In the genomic region with DNA sequence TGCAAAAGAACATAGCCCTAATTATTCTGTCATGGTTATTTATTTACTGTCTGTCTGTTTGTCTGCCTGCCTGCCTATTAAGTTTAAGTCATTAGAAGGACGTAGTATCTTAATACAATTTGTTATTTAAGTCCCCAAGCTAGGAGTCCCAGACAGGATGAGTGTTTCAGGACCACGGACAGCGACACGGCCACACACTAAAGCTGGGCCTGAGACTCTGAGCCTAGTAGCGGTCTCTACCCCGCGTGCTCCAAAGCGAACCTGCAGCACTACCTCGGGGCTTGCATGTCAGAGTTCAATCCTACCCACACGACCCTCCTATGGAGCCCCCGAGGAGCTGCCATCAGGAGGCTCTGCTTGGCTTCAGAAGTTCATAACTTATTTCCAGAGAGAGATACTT, we compare ENCODE assay signal across 8 mouse cellular contexts. TPM values are rescaled to one million over a fixed set of nuclear protein-coding genes. Genes with fewer than 3 reads are reported as not detected.
A peak's percentile ranks its signal among the peaks of the same experiment; 100 is the strongest.
DNase-seq lines count a peak whose midpoint lies in the region; ATAC-seq and TF ChIP-seq lines count a peak whose summit lies in the region.

No protein-coding gene starts in this region.

- 4% methylated on average over 11 of the region's 11 CpGs for WGBS in forebrain, embryonic 11.5 days
- WGBS in forebrain, postnatal 0 days: 4% methylated on average over 11 of the region's 11 CpGs
- WGBS in embryonic facial prominence, embryonic 10.5 days: 5% methylated on average over 11 of the region's 11 CpGs

- H3K9ac ChIP-seq in forebrain, embryonic 11.5 days (ENCODE audit: low read length): no peak overlapping the region
- no peak overlapping the region for H3K9ac ChIP-seq in forebrain, postnatal 0 days
- H3K9ac ChIP-seq in ES-E14 (ENCODE audit: insufficient read depth, low read depth, low read length, poor library complexity, severe bottlenecking): no peak overlapping the region

- H3K36me3 ChIP-seq in forebrain, embryonic 11.5 days (ENCODE audit: control insufficient read depth, insufficient read depth, low read length): no peaks in the 10 kb centered on the region
- H3K36me3 ChIP-seq in forebrain, postnatal 0 days (ENCODE audit: insufficient read depth): no peaks in the 10 kb centered on the region
- H3K36me3 ChIP-seq in ES-E14 (ENCODE audit: control insufficient read depth, insufficient read depth, low read length, poor library complexity, severe bottlenecking): no peaks in the 10 kb centered on the region
- no peaks in the 10 kb centered on the region for H3K36me3 ChIP-seq in embryonic facial prominence, embryonic 10.5 days (replicated peaks)

- H3K27me3 ChIP-seq in forebrain, embryonic 11.5 days (ENCODE audit: control insufficient read depth, insufficient read depth, low read length): peaks cover 4% of the 10 kb centered on the region; the same call in 1 of the 2 replicates
- no peaks in the 10 kb centered on the region for H3K27me3 ChIP-seq in forebrain, postnatal 0 days (ENCODE audit: insufficient read depth, low read length)
- peaks cover 26% of the 10 kb centered on the region for H3K27me3 ChIP-seq in embryonic facial prominence, embryonic 10.5 days (replicated peaks; ENCODE audit: low read depth, poor library complexity, severe bottlenecking)

- DNase-seq in forebrain, embryonic 11.5 days (ENCODE audit: low spot score): peak; percentile 91
- no peak for DNase-seq in forebrain, postnatal 0 days
- peak; percentile 87 for DNase-seq in ES-E14 (ENCODE audit: low read depth, low spot score)
- peak; percentile 89 for DNase-seq in embryonic facial prominence, embryonic 10.5 days (ENCODE audit: low spot score)
- peak; percentile 93 to 95 for DNase-seq in kidney, postnatal 4 days
- DNase-seq in thymus, postnatal 0 days (ENCODE audit: low spot score): peak; percentile 78
- DNase-seq in left cerebral cortex, adult 9 months (ENCODE audit: low spot score in 2 of 2): no peak

- H3K9me3 ChIP-seq in forebrain, embryonic 11.5 days (ENCODE audit: control insufficient read depth, low read length): no peaks in the 10 kb centered on the region
- H3K9me3 ChIP-seq in forebrain, postnatal 0 days (ENCODE audit: low read length): no peaks in the 10 kb centered on the region
- no peaks in the 10 kb centered on the region for H3K9me3 ChIP-seq in ES-E14 (ENCODE audit: control insufficient read depth, insufficient read depth, low read depth, low read length)
- no peaks in the 10 kb centered on the region for H3K9me3 ChIP-seq in embryonic facial prominence, embryonic 10.5 days

- 0 out of 2 replicates have a peak, but pooled peaks cover 1% of the 10 kb centered on the region for H3K4me1 ChIP-seq in forebrain, embryonic 11.5 days (replicated peaks; ENCODE audit: control insufficient read depth, insufficient read depth, low read length)
- peaks cover under 1% of the 10 kb centered on the region; the same call in 1 of the 2 replicates for H3K4me1 ChIP-seq in forebrain, postnatal 0 days (ENCODE audit: insufficient read depth)
- peaks cover 0 to 9% of the 10 kb centered on the region in 2 experiments; a peak in 2 of 4 replicates for H3K4me1 ChIP-seq in ES-E14 (ENCODE audit: control insufficient read depth in 2 of 2, insufficient read depth in 2 of 2, low read length in 2 of 2, poor library complexity in 1 of 2)
- peaks cover 14% of the 10 kb centered on the region for H3K4me1 ChIP-seq in embryonic facial prominence, embryonic 10.5 days

- TF ChIP-seq CTCF in forebrain, postnatal 0 days (IDR thresholded peaks at IDR 0.05; ENCODE audit: low read depth): no peak

- ATAC-seq in forebrain, embryonic 11.5 days (replicated peaks; ENCODE audit: low FRiP score): no peak
- ATAC-seq in forebrain, postnatal 0 days: no peak
- peak; percentile 80 for ATAC-seq in megakaryocyte progenitor cell, adult 5-6 weeks (replicated peaks; ENCODE audit: poor library complexity)

- in situ Hi-C loops in ES-E14 (cut with MboI; ENCODE audit: low sequenced_read_pairs in 2 of 2, unreplicated experiment in 2 of 2): no loop called here

- H3K4me2 ChIP-seq in forebrain, embryonic 11.5 days (ENCODE audit: low read depth, low read length, severe bottlenecking): no peak overlapping the region
- no peak overlapping the region for H3K4me2 ChIP-seq in forebrain, postnatal 0 days (ENCODE audit: low read depth)

- no peak overlapping the region for H3K27ac ChIP-seq in forebrain, embryonic 11.5 days (ENCODE audit: low read depth, low read length)
- H3K27ac ChIP-seq in forebrain, postnatal 0 days (ENCODE audit: low read depth, low read length): no peak overlapping the region
- no peak overlapping the region for H3K27ac ChIP-seq in ES-E14 (ENCODE audit: insufficient read depth, low read depth, low read length, poor library complexity, severe bottlenecking)
- no peak overlapping the region for H3K27ac ChIP-seq in embryonic facial prominence, embryonic 10.5 days (replicated peaks)

- H3K4me3 ChIP-seq in forebrain, embryonic 11.5 days (ENCODE audit: low read depth, low read length): no peak overlapping the region
- no peak overlapping the region for H3K4me3 ChIP-seq in forebrain, postnatal 0 days (ENCODE audit: low read depth, low read length)
- H3K4me3 ChIP-seq in ES-E14 (ENCODE audit: insufficient read depth in 1 of 2, low read depth in 1 of 2, low read length in 2 of 2, poor library complexity in 1 of 2, severe bottlenecking in 1 of 2): no peak overlapping the region
- no peak overlapping the region for H3K4me3 ChIP-seq in embryonic facial prominence, embryonic 10.5 days

TF ChIP-seq in ES-E14, 5 proteins besides CTCF, POLR2A, EP300 and RAD21:
- no peak for TF ChIP-seq MAFK (IDR thresholded peaks at IDR 0.05; ENCODE audit: insufficient read depth, low read depth, low read length)
- no peak for TF ChIP-seq CHD2 (IDR thresholded peaks at IDR 0.05; ENCODE audit: low read depth, low read length)
- no peak for TF ChIP-seq ZC3H11A (IDR thresholded peaks at IDR 0.05; ENCODE audit: borderline replicate concordance, low read depth, low read length)
- TF ChIP-seq ZNF384 (IDR thresholded peaks at IDR 0.05; ENCODE audit: low read depth, low read length): no peak
- no peak for TF ChIP-seq HCFC1 (IDR thresholded peaks at IDR 0.05; ENCODE audit: borderline replicate concordance, insufficient read depth, low read length)

RNA-seq across cellular contexts. Expression of gene Chga, which starts 4.2 kb away (rescaled TPM):
- 16.7 and 18.1 TPM in 2 replicates for polyA plus RNA-seq in forebrain, embryonic 11.5 days (2014; fragmentation: Nextera tagmentation; extraction: Ambion mirVana)
- 108 and 123 TPM in 2 replicates for total RNA-seq in forebrain, postnatal 0 days (2014; rRNA removed)
- 130 and 171 TPM in 2 replicates for polyA plus RNA-seq in forebrain, postnatal 0 days (2015; fragmentation: Nextera tagmentation; extraction: Ambion mirVana)
- total RNA-seq in ES-E14 (2012; rRNA removed): 11.9 and 26.5 TPM in 2 replicates
- polyA plus RNA-seq in embryonic facial prominence, embryonic 10.5 days (2016; fragmentation: Nextera tagmentation; extraction: Ambion mirVana): 6.2 and 6.6 TPM in 2 replicates
- total RNA-seq in megakaryocyte progenitor cell, adult 5-6 weeks (2015): not detected in 2 replicates
- total RNA-seq in megakaryocyte progenitor cell, adult 5-6 weeks (2017): not detected in 2 replicates
- polyA plus RNA-seq in thymus, postnatal 0 days (2015; fragmentation: Nextera tagmentation; extraction: Ambion mirVana): 13.2 and 25.2 TPM in 2 replicates

Comparison
In these comparisons a context has a peak if more than half of its experiments do, and no peak if none do; other contexts are left out.
1. DNase-seq: peak in forebrain, embryonic 11.5 days (single experiment), ES-E14 (single experiment), embryonic facial prominence, embryonic 10.5 days (single experiment), kidney, postnatal 4 days (2 of 2) and thymus, postnatal 0 days (single experiment); none in forebrain, postnatal 0 days (single experiment) and left cerebral cortex, adult 9 months (0 of 2).